Mouse (Mus musculus) midbrain, embryonic 11.5 days (tissue): ENCODE results near the gene Oit3. TPM values are rescaled to one million over a fixed set of nuclear protein-coding genes. Genes with fewer than 3 reads are reported as not detected.
A peak's percentile ranks its signal among the peaks of the same experiment; 100 is the strongest.

Experiments used
- ATAC-seq: fragments of 200-750 bp; cut with Nextera tagmentation; 2 replicates; pipeline ENCODE4 v1.8.0; 2017; ENCODE audit warnings: moderate TSS enrichment, moderate library complexity; ENCODE audit not compliant: low FRiP score
- DNase-seq: peaks from one replicate; pipeline ENCODE4 v3.0.0; 2015; ENCODE audit warnings: low spot score; ENCODE audit errors: missing footprints
- H3K27ac ChIP-seq: fragments of 300-500 bp; sonication (generic); 2 replicates; pipeline ENCODE4 v1.5.1; 2014; ENCODE audit warnings: low read depth, low read length
- H3K27me3 ChIP-seq: fragments of 300-500 bp; sonication (generic); 2 replicates; pipeline ENCODE4 v1.6.1; 2014; ENCODE audit warnings: mild to moderate bottlenecking, low read length, moderate library complexity, mixed read lengths; ENCODE audit not compliant: control insufficient read depth, insufficient read depth
- H3K36me3 ChIP-seq: fragments of 300-500 bp; sonication (generic); 2 replicates; pipeline ENCODE4 v1.6.1; 2014; ENCODE audit warnings: mild to moderate bottlenecking, low read length, moderate library complexity, mixed read lengths; ENCODE audit not compliant: control insufficient read depth, insufficient read depth
- H3K4me1 ChIP-seq: fragments of 300-500 bp; sonication (generic); 2 replicates; pipeline ENCODE4 v1.6.1; 2014; ENCODE audit warnings: low read length; ENCODE audit not compliant: control insufficient read depth, insufficient read depth
- H3K4me2 ChIP-seq: fragments of 300-500 bp; sonication (generic); 2 replicates; pipeline ENCODE4 v1.6.1; 2014; ENCODE audit warnings: mild to moderate bottlenecking, moderate library complexity
- H3K4me3 ChIP-seq: fragments of 300-500 bp; sonication (generic); 2 replicates; pipeline ENCODE4 v1.5.1; 2014; ENCODE audit warnings: low read depth, low read length
- H3K9ac ChIP-seq: fragments of 300-500 bp; sonication (generic); 2 replicates; pipeline ENCODE4 v1.6.1; 2014; ENCODE audit warnings: low read length
- H3K9me3 ChIP-seq: fragments of 300-500 bp; sonication (generic); 2 replicates; pipeline ENCODE4 v1.6.1; 2016; ENCODE audit warnings: low read length; ENCODE audit not compliant: control insufficient read depth
- WGBS: fragments of 180-500 bp; shearing (Covaris S2); extraction: QIAGEN DNeasy Blood & Tissue Kit; methylation state at CpG from one replicate; pipeline ENCODE4 v1.1.7; 2014; 5-methylcytosine and 5-hydroxymethylcytosine counted together
- polyA plus RNA-seq: library from polyadenylated mRNA; unstranded; fragments of >200 nt; fragmentation: Nextera tagmentation; extraction: Ambion mirVana; gene quantifications from 2 replicates; pipeline ENCODE4 v1.2.1, GENCODE M21; 2014

Gene Oit3
- 0.38 and 0.48 TPM in 2 replicates for polyA plus RNA-seq

DNA sequence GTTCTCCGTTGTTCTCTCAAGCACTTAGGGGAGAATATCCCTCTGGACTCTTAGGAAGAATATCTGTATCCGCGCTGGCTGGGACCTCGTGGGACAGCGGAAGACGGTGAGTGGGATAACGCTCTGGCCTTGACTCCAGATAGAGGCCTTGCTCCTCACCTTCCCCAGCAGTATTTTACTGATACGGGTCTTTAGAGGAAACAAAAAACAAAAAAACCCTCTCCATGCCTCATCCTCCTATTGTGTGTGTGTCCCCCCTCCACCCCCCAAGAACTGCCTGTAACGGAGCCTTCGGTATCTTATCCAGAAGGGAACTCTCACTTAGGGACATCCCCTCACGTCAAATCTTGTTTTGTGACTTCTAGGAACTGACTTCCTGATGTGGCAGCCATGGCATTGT lies at the start of gene Oit3:
Gene Oit3 (minus strand): TSS at position 44 of the 400 bp plus-strand sequence.
- Histone ChIP-seq H3K27ac (no peak within 1 kb of the TSS), H3K36me3 (no peaks in the 10 kb centered on the region), H3K4me1 (peaks cover 3% of the 10 kb centered on the region; the same call in 1 of the 2 replicates), H3K9me3 (no peaks in the 10 kb centered on the region), H3K4me3 (no peak within 1 kb of the TSS), H3K4me2 (no peak within 1 kb of the TSS), H3K9ac (no peak within 1 kb of the TSS), H3K27me3 (no peaks in the 10 kb centered on the region)
- ATAC-seq: no peak
- WGBS: 93% methylated on average over 11 of the region's 11 CpGs
- DNase-seq: peak; percentile 39

DNA sequence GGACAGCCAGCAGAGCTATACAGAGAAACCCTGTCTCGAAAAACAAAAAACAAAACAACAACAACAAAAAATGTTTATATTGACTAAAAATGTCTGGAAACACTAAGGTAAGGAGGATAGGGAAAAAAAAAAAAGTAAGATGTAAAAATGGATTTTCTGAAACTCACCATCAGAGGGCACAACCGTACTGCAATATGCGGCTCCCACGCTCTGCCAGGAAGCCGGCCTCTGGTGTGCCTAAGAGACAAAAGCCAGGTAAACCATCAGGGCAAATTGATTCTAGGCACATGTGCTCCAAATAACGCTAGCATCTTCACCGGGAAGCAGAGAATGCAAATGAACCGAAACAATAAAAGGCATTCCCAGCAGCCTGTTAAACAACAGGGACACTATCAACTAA lies 49.3 kb upstream of the Oit3 start:
- H3K36me3 ChIP-seq: no peaks in the 10 kb centered on the region
- no peak overlapping the region for H3K9ac ChIP-seq
- ATAC-seq: no peak
- H3K4me2 ChIP-seq: no peak overlapping the region
- 75% methylated on average over 8 of the region's 8 CpGs for WGBS
- H3K9me3 ChIP-seq: no peaks in the 10 kb centered on the region
- no peak overlapping the region for H3K27ac ChIP-seq
- H3K27me3 ChIP-seq: no peaks in the 10 kb centered on the region
- no peaks in the 10 kb centered on the region for H3K4me1 ChIP-seq
- DNase-seq: peak; percentile 60
- no peak overlapping the region for H3K4me3 ChIP-seq

DNA sequence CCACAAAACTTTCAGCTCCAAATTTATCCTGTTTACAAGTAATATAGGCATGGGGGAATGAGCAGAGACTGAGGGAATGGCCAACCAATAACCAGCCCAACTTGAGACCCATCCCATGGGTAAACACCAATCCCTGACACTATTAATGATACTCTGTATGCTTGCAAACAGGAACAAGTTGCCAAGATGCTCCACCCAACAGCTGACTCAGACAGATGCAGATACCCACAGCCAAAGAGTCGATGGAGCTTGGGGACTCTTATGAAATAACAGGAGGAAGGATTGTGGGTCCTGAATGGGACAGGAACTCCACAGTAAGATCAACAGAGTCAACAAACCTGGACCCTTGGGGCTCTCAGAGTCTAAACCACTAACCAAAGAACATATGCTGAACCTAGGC lies 47.8 kb upstream of the Oit3 start:
- no peaks in the 10 kb centered on the region for H3K36me3 ChIP-seq
- WGBS: 88% methylated on average over 1 of the region's 1 CpGs

GRCm38 (mm10) chr10:59487351-59487750 lies 45.8 kb upstream of the Oit3 start:
- WGBS: 85% methylated on average over 2 of the region's 2 CpGs
- H3K4me2 ChIP-seq: no peak overlapping the region
- no peak overlapping the region for H3K4me3 ChIP-seq
- H3K4me1 ChIP-seq: no peaks in the 10 kb centered on the region
- H3K36me3 ChIP-seq: no peaks in the 10 kb centered on the region
- H3K27me3 ChIP-seq: no peaks in the 10 kb centered on the region
- no peaks in the 10 kb centered on the region for H3K9me3 ChIP-seq
- DNase-seq (peak; percentile 41), ATAC-seq (no peak)
- no peak overlapping the region for H3K27ac ChIP-seq
- no peak overlapping the region for H3K9ac ChIP-seq

More for the DNA sequence above, 47.8 kb upstream of the Oit3 start:
- DNase-seq (peak; percentile 31), ATAC-seq (no peak)
- no peak overlapping the region for H3K9ac ChIP-seq
- H3K27ac ChIP-seq: no peak overlapping the region
- H3K9me3 ChIP-seq: no peaks in the 10 kb centered on the region
- H3K4me2 ChIP-seq: no peak overlapping the region
- H3K27me3 ChIP-seq: no peaks in the 10 kb centered on the region
- no peaks in the 10 kb centered on the region for H3K4me1 ChIP-seq
- no peak overlapping the region for H3K4me3 ChIP-seq

GRCm38 (mm10) chr10:59484318-59484717 lies 42.7 kb upstream of the Oit3 start:
- Histone ChIP-seq H3K36me3 (no peaks in the 10 kb centered on the region), H3K4me3 (no peak overlapping the region), H3K9me3 (no peaks in the 10 kb centered on the region), H3K9ac (no peak overlapping the region), H3K27ac (no peak overlapping the region), H3K27me3 (no peaks in the 10 kb centered on the region), H3K4me2 (no peak overlapping the region), H3K4me1 (no peaks in the 10 kb centered on the region)
- no peak for DNase-seq
- WGBS: 91% methylated on average over 6 of the region's 6 CpGs
- ATAC-seq: no peak

- H3K27ac ChIP-seq: no peak overlapping the region
- peaks cover 5% of the 10 kb centered on the region; the same call in 1 of the 2 replicates for H3K9me3 ChIP-seq
- 90% methylated on average over 5 of the region's 5 CpGs for WGBS
- H3K9ac ChIP-seq: no peak overlapping the region
- ATAC-seq (no peak), DNase-seq (no peak)
- no peak overlapping the region for H3K4me2 ChIP-seq
- no peaks in the 10 kb centered on the region for H3K4me1 ChIP-seq
- no peaks in the 10 kb centered on the region for H3K36me3 ChIP-seq
- H3K4me3 ChIP-seq: no peak overlapping the region
- H3K27me3 ChIP-seq: no peaks in the 10 kb centered on the region
Measured at GRCm38 (mm10) chr10:59481381-59481780, 39.8 kb upstream of the Oit3 start.

GRCm38 (mm10) chr10:59470451-59470850 lies 28.9 kb upstream of the Oit3 start:
- no peak overlapping the region for H3K27ac ChIP-seq
- H3K36me3 ChIP-seq: no peaks in the 10 kb centered on the region
- H3K4me1 ChIP-seq: no peaks in the 10 kb centered on the region
- H3K4me3 ChIP-seq: no peak overlapping the region
- no peak for ATAC-seq
- no peak overlapping the region for H3K9ac ChIP-seq
- no peak overlapping the region for H3K4me2 ChIP-seq
- 83% methylated on average over 5 of the region's 5 CpGs for WGBS
- no peak for DNase-seq
- no peaks in the 10 kb centered on the region for H3K27me3 ChIP-seq
- H3K9me3 ChIP-seq: no peaks in the 10 kb centered on the region

GRCm38 (mm10) chr10:59467297-59467696 lies 25.7 kb upstream of the Oit3 start:
- no peak for DNase-seq
- Histone ChIP-seq H3K27me3 (no peaks in the 10 kb centered on the region), H3K4me1 (no peaks in the 10 kb centered on the region), H3K4me3 (no peak overlapping the region), H3K9ac (no peak overlapping the region), H3K27ac (no peak overlapping the region), H3K9me3 (no peaks in the 10 kb centered on the region), H3K36me3 (no peaks in the 10 kb centered on the region), H3K4me2 (no peak overlapping the region)
- ATAC-seq: no peak
- WGBS: 85% methylated on average over 12 of the region's 12 CpGs

GRCm38 (mm10) chr10:59466626-59467025 lies 25.0 kb upstream of the Oit3 start:
- 89% methylated on average over 4 of the region's 4 CpGs for WGBS
- no peak overlapping the region for H3K4me3 ChIP-seq

DNA sequence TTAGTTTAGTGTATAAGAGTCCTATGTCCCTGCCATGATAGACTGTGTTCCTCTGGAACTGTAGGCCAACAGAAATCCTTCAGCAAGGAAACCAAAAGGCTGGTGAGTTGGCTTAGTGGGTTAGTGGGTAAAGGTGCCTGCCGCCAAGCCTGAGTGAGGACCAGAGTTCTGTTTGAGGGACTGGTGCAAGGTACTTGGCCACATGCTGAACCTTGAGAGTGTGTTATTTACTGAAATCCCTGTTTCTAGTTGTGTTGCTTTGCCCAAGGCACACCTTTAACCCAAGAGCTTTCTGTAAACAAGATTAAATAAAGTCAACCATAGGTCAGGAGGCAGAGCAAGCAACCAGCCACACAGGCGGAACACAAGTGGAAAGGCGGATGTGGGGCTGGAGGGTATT lies 24.0 kb upstream of the Oit3 start:
- Histone ChIP-seq H3K9ac (no peak overlapping the region), H3K27ac (no peak overlapping the region), H3K36me3 (no peaks in the 10 kb centered on the region), H3K4me2 (no peak overlapping the region), H3K4me3 (no peak overlapping the region), H3K27me3 (no peaks in the 10 kb centered on the region), H3K4me1 (no peaks in the 10 kb centered on the region), H3K9me3 (no peaks in the 10 kb centered on the region)
- DNase-seq (no peak), ATAC-seq (no peak)
- 89% methylated on average over 3 of the region's 3 CpGs for WGBS

More at GRCm38 (mm10) chr10:59466626-59467025, 25.0 kb upstream of the Oit3 start:
- no peaks in the 10 kb centered on the region for H3K9me3 ChIP-seq
- DNase-seq (no peak), ATAC-seq (no peak)
- H3K36me3 ChIP-seq: no peaks in the 10 kb centered on the region
- no peak overlapping the region for H3K27ac ChIP-seq
- no peaks in the 10 kb centered on the region for H3K27me3 ChIP-seq
- H3K4me1 ChIP-seq: no peaks in the 10 kb centered on the region
- no peak overlapping the region for H3K9ac ChIP-seq
- no peak overlapping the region for H3K4me2 ChIP-seq
